Mouse (Mus musculus): ENCODE results near the gene Masp2. TPM values are rescaled to one million over a fixed set of nuclear protein-coding genes. Genes with fewer than 3 reads are reported as not detected.

Gene Masp2
- total and polyA plus RNA-seq, 3 experiments, result 0.11 to 0.85 (median 0.21) TPM

- no peaks in the 10 kb centered on the region for H3K9me3 ChIP-seq (replicated peaks; ENCODE audit: low read length)
- no peak overlapping the region for H3K4me2 ChIP-seq (ENCODE audit: insufficient read depth, low read depth, poor library complexity, severe bottlenecking)
- in situ Hi-C loops (cut with MboI; ENCODE audit: low pct_ligation_motif_present, low pct_unique_long_range_greater_than_20kb, low sequenced_read_pairs), result loop anchor here (25.0 kb wide), 1 partner anchor 445 kb away; the partner anchor contains the start of genes Fbxo2, Fbxo44 and Fbxo6
- no peak overlapping the region for H3K4me3 ChIP-seq (replicated peaks in 1 of 3; ENCODE audit: low read depth in 2 of 3, low read length in 2 of 3, poor library complexity in 1 of 3)
- no peak overlapping the region for H3K27ac ChIP-seq (ENCODE audit: insufficient read depth, low read depth)
- H3K36me3 ChIP-seq (replicated peaks in 1 of 2; ENCODE audit: control insufficient read depth in 1 of 2, insufficient read depth in 1 of 2, low read length in 1 of 2), result peaks cover 4 to 34% of the 10 kb centered on the region in 2 experiments
- dilution Hi-C loops (cut with MboI; ENCODE audit: extremely low pct_ligation_motif_present, extremely low pct_unique_long_range_greater_than_20kb, low sequenced_read_pairs), result no loop called here
- TF ChIP-seq ZMIZ1 (IDR thresholded peaks at IDR 0.05; ENCODE audit: low read depth, low read length), result no peak
- no peak for TF ChIP-seq GABPA (IDR thresholded peaks at IDR 0.05; ENCODE audit: insufficient replicate concordance, low read depth, low read length)
- no peak for TF ChIP-seq PAX5 (IDR thresholded peaks at IDR 0.05; ENCODE audit: low read length)
- TF ChIP-seq ETS1 (conservative IDR thresholded peaks at IDR 0.05; ENCODE audit: low read depth, low read length), result no peak
- peak; percentile 92 for TF ChIP-seq RAD21 (IDR thresholded peaks at IDR 0.05; ENCODE audit: low read depth, low read length)
- no peak for TF ChIP-seq HCFC1 (IDR thresholded peaks at IDR 0.05; ENCODE audit: low read depth, low read length)
- peak; percentile 55 for TF ChIP-seq SMC3 (IDR thresholded peaks at IDR 0.05; ENCODE audit: low read depth, low read length)
- TF ChIP-seq POLR2A (IDR thresholded peaks at IDR 0.05; ENCODE audit: low read depth, low read length), result no peak
- no peak for TF ChIP-seq RCOR1 (conservative IDR thresholded peaks at IDR 0.05; ENCODE audit: low read depth, low read length)
- no peak for TF ChIP-seq JUND (conservative IDR thresholded peaks at IDR 0.05; ENCODE audit: low read depth, low read length)
- no peak for TF ChIP-seq JUN (IDR thresholded peaks at IDR 0.05; ENCODE audit: insufficient read depth, low read depth, low read length)
- TF ChIP-seq MEF2A (IDR thresholded peaks at IDR 0.05; ENCODE audit: borderline replicate concordance, low read depth, low read length), result no peak
- TF ChIP-seq UBTF (IDR thresholded peaks at IDR 0.05; ENCODE audit: low read depth, low read length), result no peak
- TF ChIP-seq CTCF (conservative IDR thresholded peaks at IDR 0.05 in 1 of 2, IDR thresholded peaks at IDR 0.05 in 1 of 2; ENCODE audit: low read depth in 2 of 2, low read length in 2 of 2), result peak; percentile 63 to 91
- TF ChIP-seq NELFE (IDR thresholded peaks at IDR 0.05; ENCODE audit: low read depth, low read length), result 0 out of 2 replicates have a peak, but pooled peaks have one; percentile 25
- TF ChIP-seq CHD2 (IDR thresholded peaks at IDR 0.05; ENCODE audit: low read length), result no peak
- TF ChIP-seq MXI1 (IDR thresholded peaks at IDR 0.05; ENCODE audit: low read depth, low read length), result no peak
- no peak for TF ChIP-seq MAZ (IDR thresholded peaks at IDR 0.05; ENCODE audit: low read depth, low read length)
- TF ChIP-seq POLR2AphosphoS2 (IDR thresholded peaks at IDR 0.05; ENCODE audit: low read depth, low read length), result no peak
- TF ChIP-seq CHD1 (IDR thresholded peaks at IDR 0.05; ENCODE audit: low read depth, low read length), result no peak
- H3K4me1 ChIP-seq (ENCODE audit: control insufficient read depth in 1 of 2, insufficient read depth in 2 of 2), result peaks cover 0 to 10% of the 10 kb centered on the region in 2 experiments; a peak in 2 of 4 replicates
- H3K27me3 ChIP-seq (replicated peaks), result no peaks in the 10 kb centered on the region
- no peak overlapping the region for H3K9ac ChIP-seq (ENCODE audit: insufficient read depth, low read depth)
- no peaks in the 10 kb centered on the region for H3K79me2 ChIP-seq (replicated peaks; ENCODE audit: control insufficient read depth, extremely low read depth, insufficient read depth, poor library complexity, severe bottlenecking)
- DNase-seq (ENCODE audit: extremely low read depth), result peak; percentile 72
Observed at GRCm38 (mm10) chr4:148607758-148608157, 5.4 kb downstream of the Masp2 start.

- dilution Hi-C loops (cut with MboI; ENCODE audit: extremely low pct_ligation_motif_present, extremely low pct_unique_long_range_greater_than_20kb, low sequenced_read_pairs), result no loop called here
- Histone ChIP-seq H3K27ac (ENCODE audit: insufficient read depth, low read depth) (no peak overlapping the region), H3K4me2 (ENCODE audit: insufficient read depth, low read depth, poor library complexity, severe bottlenecking) (no peak overlapping the region), H3K4me1 (ENCODE audit: control insufficient read depth in 1 of 2, insufficient read depth in 2 of 2) (peaks cover 0 to 5% of the 10 kb centered on the region in 2 experiments; a peak in 1 of 4 replicates), H3K9ac (ENCODE audit: insufficient read depth, low read depth) (no peak overlapping the region), H3K4me3 (replicated peaks in 1 of 3; ENCODE audit: low read depth in 2 of 3, low read length in 2 of 3, poor library complexity in 1 of 3) (no peak overlapping the region), H3K79me2 (replicated peaks; ENCODE audit: control insufficient read depth, extremely low read depth, insufficient read depth, poor library complexity, severe bottlenecking) (no peaks in the 10 kb centered on the region), H3K9me3 (replicated peaks; ENCODE audit: low read length) (no peaks in the 10 kb centered on the region), H3K36me3 (replicated peaks in 1 of 2; ENCODE audit: control insufficient read depth in 1 of 2, insufficient read depth in 1 of 2, low read length in 1 of 2) (peaks cover 18 to 48% of the 10 kb centered on the region in 2 experiments), H3K27me3 (replicated peaks) (no peaks in the 10 kb centered on the region)
- in situ Hi-C loops (cut with MboI; ENCODE audit: low pct_ligation_motif_present, low pct_unique_long_range_greater_than_20kb, low sequenced_read_pairs), result loop anchor here (25.0 kb wide), 1 partner anchor 448 kb away; the partner anchor contains the start of genes Fbxo2, Fbxo44 and Fbxo6
- no peak for DNase-seq (ENCODE audit: extremely low read depth)
- TF ChIP-seq MAX (IDR thresholded peaks at IDR 0.05; ENCODE audit: low read length) (no peak), POLR2A (IDR thresholded peaks at IDR 0.05; ENCODE audit: low read depth, low read length) (peak; percentile 11; the same call in 1 of the 2 replicates)
Observed at GRCm38 (mm10) chr4:148609805-148610204, 7.5 kb downstream of the Masp2 start.
